In the genomic region with DNA sequence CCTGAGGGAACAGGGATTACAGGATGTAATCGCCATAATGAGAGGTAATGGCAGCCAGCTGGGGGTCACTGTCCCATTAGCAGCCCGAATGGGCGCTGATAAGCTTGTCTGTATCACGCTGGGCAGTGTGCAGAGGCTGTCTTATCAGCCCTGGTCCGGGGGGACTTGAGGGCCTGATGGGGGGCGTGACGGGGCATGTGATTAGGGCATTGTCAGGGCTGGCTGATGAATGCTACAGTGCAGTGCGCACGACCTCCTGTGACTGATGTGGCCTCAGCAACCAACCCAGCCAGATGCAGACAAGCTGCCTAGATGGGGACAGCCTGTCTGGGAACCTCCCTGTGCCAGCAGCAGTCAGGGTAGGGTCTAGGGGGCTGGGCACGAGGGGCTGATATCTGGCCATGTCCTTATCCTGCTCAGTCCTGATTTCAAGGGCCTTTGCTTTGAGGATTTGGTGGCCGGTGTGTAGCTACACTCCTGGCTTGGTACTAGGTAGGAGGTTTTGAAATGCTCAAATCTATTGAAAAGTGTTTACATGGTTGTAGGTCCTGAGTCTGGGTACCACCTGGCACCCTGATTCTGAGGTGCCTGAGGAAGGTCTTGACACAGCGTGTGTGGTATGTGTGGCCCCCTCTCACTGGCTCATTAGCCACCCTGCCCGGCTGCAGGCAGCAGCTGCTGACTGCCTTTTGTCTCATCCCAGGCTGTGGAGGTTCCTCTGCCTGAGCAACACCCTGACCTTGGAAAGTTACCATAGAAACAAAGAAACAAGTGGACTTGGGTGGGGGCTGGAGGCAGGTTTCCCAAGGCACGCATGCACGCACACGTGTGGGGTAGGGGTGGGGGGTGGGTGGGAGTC, we compare ENCODE assay signal across 11 mouse cellular contexts. TPM values are rescaled to one million over a fixed set of nuclear protein-coding genes. Genes with fewer than 3 reads are reported as not detected.
A peak's percentile ranks its signal among the peaks of the same experiment; 100 is the strongest.
DNase-seq lines count a peak whose midpoint lies in the region; ATAC-seq lines count a peak whose summit lies in the region.
"Had no signal": no experiment of that assay in that cellular context is flagged by ENCODE, and none has a peak within 500 bp of the region (broad histone marks: within the 10 kb centered on the region; RNA-seq: fewer than 3 reads in every experiment).

No protein-coding gene starts in this region.

- no peak overlapping the region for H3K4me3 ChIP-seq in heart, embryonic 14.5 days (ENCODE audit: control insufficient read depth in 1 of 2, insufficient read depth in 1 of 2, low read depth in 1 of 2, low read length in 2 of 2)
- no peak overlapping the region for H3K4me3 ChIP-seq in hindbrain, embryonic 12.5 days
- H3K4me3 ChIP-seq in midbrain, embryonic 13.5 days (replicated peaks), result no peak overlapping the region
- H3K4me3 ChIP-seq: limb, embryonic 15.5 days had no signal

- no peak overlapping the region for H3K4me2 ChIP-seq in heart, embryonic 14.5 days (ENCODE audit: low read length)
- H3K4me2 ChIP-seq in hindbrain, embryonic 12.5 days (replicated peaks), result no peak overlapping the region; the same call in 1 of the 2 replicates
- 0 out of 2 replicates have a peak overlapping the region, but pooled peaks have one; percentile 15 for H3K4me2 ChIP-seq in midbrain, embryonic 13.5 days (replicated peaks)
- H3K4me2 ChIP-seq: limb, embryonic 15.5 days had no signal

- no peak overlapping the region for H3K27ac ChIP-seq in heart, embryonic 14.5 days (replicated peaks in 1 of 2; ENCODE audit: control insufficient read depth in 1 of 2, insufficient read depth in 1 of 2, low read depth in 2 of 2, low read length in 2 of 2)
- H3K27ac ChIP-seq in hindbrain, embryonic 12.5 days, result peak overlapping the region; percentile 76
- H3K27ac ChIP-seq in midbrain, embryonic 13.5 days, result peak overlapping the region; percentile 70
- H3K27ac ChIP-seq: kidney, postnatal 0 days; limb, embryonic 15.5 days had no signal

- peak; percentile 55 for ATAC-seq in heart, embryonic 14.5 days (ENCODE audit: insufficient number of reproducible peaks, insufficient read depth, low FRiP score, low read depth)
- ATAC-seq in hindbrain, embryonic 12.5 days (ENCODE audit: low FRiP score), result peak; percentile 82
- peak; percentile 82 for ATAC-seq in midbrain, embryonic 13.5 days
- no peak for ATAC-seq in erythroblast, adult 5-6 weeks (replicated peaks; ENCODE audit: low FRiP score, poor library complexity, severe bottlenecking)

- no peak overlapping the region for H3K9ac ChIP-seq in heart, embryonic 14.5 days (ENCODE audit: low read length)
- peak overlapping the region; percentile 24; the same call in 1 of the 2 replicates for H3K9ac ChIP-seq in hindbrain, embryonic 12.5 days
- H3K9ac ChIP-seq in midbrain, embryonic 13.5 days (replicated peaks), result peak overlapping the region; percentile 39
- H3K9ac ChIP-seq: limb, embryonic 15.5 days had no signal

- H3K4me1 ChIP-seq in heart, embryonic 14.5 days (ENCODE audit: control insufficient read depth in 2 of 2, insufficient read depth in 2 of 2, low read length in 2 of 2), result peaks cover 15 to 24% of the 10 kb centered on the region in 2 experiments
- peaks cover 62% of the 10 kb centered on the region for H3K4me1 ChIP-seq in hindbrain, embryonic 12.5 days
- peaks cover 84% of the 10 kb centered on the region for H3K4me1 ChIP-seq in midbrain, embryonic 13.5 days (replicated peaks)

- DNase-seq in heart, adult 8-10 months (ENCODE audit: low spot score), result no peak
- peak; percentile 77 for DNase-seq in ZHBTc4 (ENCODE audit: low read depth, low spot score)
- DNase-seq in kidney, adult 8-10 months, result no peak
- no peak for DNase-seq in thymus, postnatal 4 days

- H3K36me3 ChIP-seq in heart, embryonic 14.5 days (ENCODE audit: control insufficient read depth, insufficient read depth, low read length), result no peaks in the 10 kb centered on the region
- no peaks in the 10 kb centered on the region for H3K36me3 ChIP-seq in hindbrain, embryonic 12.5 days
- H3K36me3 ChIP-seq in midbrain, embryonic 13.5 days, result peaks cover 21% of the 10 kb centered on the region

- H3K9me3 ChIP-seq in heart, embryonic 14.5 days (ENCODE audit: control insufficient read depth, low read length), result no peaks in the 10 kb centered on the region
- H3K9me3 ChIP-seq in hindbrain, embryonic 12.5 days (replicated peaks), result no peaks in the 10 kb centered on the region
- no peaks in the 10 kb centered on the region for H3K9me3 ChIP-seq in midbrain, embryonic 13.5 days
- H3K9me3 ChIP-seq: limb, embryonic 15.5 days had no signal

- H3K27me3 ChIP-seq in heart, embryonic 14.5 days (ENCODE audit: control insufficient read depth, insufficient read depth, low read length), result no peaks in the 10 kb centered on the region
- peaks cover 25% of the 10 kb centered on the region for H3K27me3 ChIP-seq in hindbrain, embryonic 12.5 days
- peaks cover 11% of the 10 kb centered on the region for H3K27me3 ChIP-seq in midbrain, embryonic 13.5 days
- H3K27me3 ChIP-seq: limb, embryonic 15.5 days had no signal

- 11% methylated on average over 16 of the region's 16 CpGs for WGBS in heart, embryonic 14.5 days
- WGBS in hindbrain, embryonic 12.5 days, result 21% methylated on average over 16 of the region's 16 CpGs
- 9% methylated on average over 16 of the region's 16 CpGs for WGBS in midbrain, embryonic 13.5 days

RNA-seq across cellular contexts. Expression of a gene that starts 18.2 kb away (rescaled TPM):
- polyA plus RNA-seq in heart, embryonic 14.5 days (2014; fragmentation: Nextera tagmentation; extraction: Ambion mirVana), result 1.7 and 1.9 TPM in 2 replicates
- 10 to 100 TPM in 3 of 4 experiments, 1 to 10 TPM in 1; 9.2 to 13.4 (median 12.3) TPM for total RNA-seq in heart, adult 8-10 months (2022)
- polyA plus RNA-seq in hindbrain, embryonic 12.5 days (2016; fragmentation: Nextera tagmentation; extraction: Ambion mirVana), result 5.0 and 5.1 TPM in 2 replicates
- polyA plus RNA-seq in midbrain, embryonic 13.5 days (2015; fragmentation: Nextera tagmentation; extraction: Ambion mirVana), result 7.0 and 11.4 TPM in 2 replicates
- total RNA-seq in erythroblast, adult 5-6 weeks (2015; ENCODE audit: low replicate concordance), result not detected in 2 replicates
- not detected in 2 replicates for total RNA-seq in erythroblast, adult 5-6 weeks (2017; ENCODE audit: low replicate concordance)
- total RNA-seq: neutrophil, adult 5-6 weeks had no signal

RNA-seq across cellular contexts. Expression of a gene that starts 57.7 kb away (rescaled TPM):
- polyA plus RNA-seq in heart, embryonic 14.5 days (2014; fragmentation: Nextera tagmentation; extraction: Ambion mirVana), result 0.15 TPM in 1 of 2 replicates, not detected in the other
- total RNA-seq in heart, adult 8-10 months (2022), result under 1 TPM in 2 of 4 experiments, not detected in 2; 0.44 to 0.62 TPM
- polyA plus RNA-seq in hindbrain, embryonic 12.5 days (2016; fragmentation: Nextera tagmentation; extraction: Ambion mirVana), result 0.66 and 1.2 TPM in 2 replicates
- polyA plus RNA-seq in midbrain, embryonic 13.5 days (2015; fragmentation: Nextera tagmentation; extraction: Ambion mirVana), result 0.52 and 0.90 TPM in 2 replicates
- not detected in 2 replicates for total RNA-seq in erythroblast, adult 5-6 weeks (2015; ENCODE audit: low replicate concordance)
- total RNA-seq in erythroblast, adult 5-6 weeks (2017; ENCODE audit: low replicate concordance), result not detected in 2 replicates
- total RNA-seq: neutrophil, adult 5-6 weeks had no signal

Comparison
In these comparisons a context has a peak if more than half of its experiments do, and no peak if none do; other contexts are left out.
1. H3K27ac ChIP-seq: peak in hindbrain, embryonic 12.5 days (single experiment) and midbrain, embryonic 13.5 days (single experiment); none in heart, embryonic 14.5 days (0 of 2).